Mouse (Mus musculus) heart, adult 2 months (tissue): ENCODE results near the gene Dach1.

ENCODE experiments used
- CTCF ChIP-seq: fragments of 200-600 bp; IDR thresholded peaks from 2 replicates; pipeline ENCODE4 v1.8.1; 2022; ENCODE audit warnings: antibody characterized with exemption, mild to moderate bottlenecking, moderate library complexity
- EP300 ChIP-seq: fragments of 200-500 bp; IDR thresholded peaks from 2 replicates; pipeline ENCODE4 v1.6.1; 2011; ENCODE audit warnings: low read depth, low read length, control low read depth; ENCODE audit not compliant: insufficient read depth
- POLR2A ChIP-seq: fragments of 200-500 bp; IDR thresholded peaks from 2 replicates; pipeline ENCODE4 v1.6.1; 2011; ENCODE audit warnings: mild to moderate bottlenecking, low read depth, low read length, control low read depth; ENCODE audit not compliant: insufficient read depth

GRCm38 (mm10) chr14:97964543-97965069 is 205.0 kb downstream of the Dach1 start:
- no peak for TF ChIP-seq CTCF
- TF ChIP-seq POLR2A = no peak
- no peak for TF ChIP-seq EP300
